In the genomic region with DNA sequence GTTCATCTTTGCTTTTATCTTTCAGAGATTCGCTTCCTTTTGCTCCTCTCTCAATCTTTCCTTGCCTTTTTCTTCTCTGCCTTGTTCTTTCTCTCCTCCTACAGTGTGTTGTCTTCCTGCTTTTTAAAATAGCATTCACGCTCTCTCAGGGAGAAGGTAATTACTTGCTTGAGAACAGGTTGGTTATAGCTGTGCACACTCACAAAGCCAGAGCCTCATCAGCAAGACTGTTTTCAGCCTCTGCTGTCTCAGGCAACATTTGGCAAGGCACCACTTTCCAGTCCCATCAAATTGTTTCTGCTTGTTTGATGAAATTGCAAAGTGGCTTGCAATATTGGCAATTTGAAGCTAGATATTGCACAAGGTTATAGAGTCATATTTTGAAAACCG, we compare ENCODE assay signal across 28 mouse cellular contexts.
DNase-seq lines count a peak whose midpoint lies in the region; ATAC-seq and TF ChIP-seq lines count a peak whose summit lies in the region.
"Had no signal": no experiment of that assay in that cellular context is flagged by ENCODE, and none has a peak within 500 bp of the region (broad histone marks: within the 10 kb centered on the region; RNA-seq: fewer than 3 reads in every experiment).

No protein-coding gene starts in this region.

- no peaks in the 10 kb centered on the region for H3K9me3 ChIP-seq in hindbrain, postnatal 0 days (ENCODE audit: low read length)
- H3K9me3 ChIP-seq in hindbrain, embryonic 13.5 days = no peaks in the 10 kb centered on the region
- H3K9me3 ChIP-seq in neural tube, embryonic 13.5 days = no peaks in the 10 kb centered on the region
- H3K9me3 ChIP-seq: embryonic facial prominence, embryonic 12.5 days; hindbrain, embryonic 12.5 days; limb, embryonic 13.5 days; lung, embryonic 15.5 days; megakaryocyte, embryonic 14.5 days had no signal

- H3K4me2 ChIP-seq in hindbrain, postnatal 0 days (ENCODE audit: low read depth, low read length) = no peak overlapping the region
- no peak overlapping the region for H3K4me2 ChIP-seq in hindbrain, embryonic 13.5 days
- no peak overlapping the region for H3K4me2 ChIP-seq in neural tube, embryonic 13.5 days
- H3K4me2 ChIP-seq: embryonic facial prominence, embryonic 12.5 days; heart, embryonic 11.5 days; hindbrain, embryonic 12.5 days; limb, embryonic 13.5 days; liver, embryonic 11.5 days; lung, embryonic 15.5 days had no signal

- H3K36me3 ChIP-seq in hindbrain, postnatal 0 days (ENCODE audit: insufficient read depth, low read length) = no peaks in the 10 kb centered on the region
- no peaks in the 10 kb centered on the region for H3K36me3 ChIP-seq in hindbrain, embryonic 13.5 days
- H3K36me3 ChIP-seq in neural tube, embryonic 13.5 days = no peaks in the 10 kb centered on the region
- H3K36me3 ChIP-seq: embryonic facial prominence, embryonic 12.5 days; hindbrain, embryonic 12.5 days; limb, embryonic 13.5 days; lung, embryonic 15.5 days had no signal

- TF ChIP-seq CTCF in hindbrain, postnatal 0 days (IDR thresholded peaks at IDR 0.05; ENCODE audit: low read depth) = no peak

- ATAC-seq in hindbrain, postnatal 0 days = no peak
- ATAC-seq in hindbrain, embryonic 13.5 days (ENCODE audit: low FRiP score) = no peak
- peak; percentile 53; the same call in 1 of the 2 replicates for ATAC-seq in neural tube, embryonic 13.5 days (ENCODE audit: low read depth)
- ATAC-seq in granulocyte monocyte progenitor cell, adult 5-6 weeks (replicated peaks; ENCODE audit: poor library complexity, severe bottlenecking) = no peak
- ATAC-seq: intestine, postnatal 0 days; Patski had no signal

- no peak overlapping the region for H3K9ac ChIP-seq in hindbrain, postnatal 0 days (replicated peaks; ENCODE audit: low read length)
- no peak overlapping the region for H3K9ac ChIP-seq in hindbrain, embryonic 13.5 days
- H3K9ac ChIP-seq in neural tube, embryonic 13.5 days = no peak overlapping the region
- H3K9ac ChIP-seq: embryonic facial prominence, embryonic 12.5 days; hindbrain, embryonic 12.5 days; limb, embryonic 13.5 days; lung, embryonic 15.5 days had no signal

- no peaks in the 10 kb centered on the region for H3K4me1 ChIP-seq in hindbrain, postnatal 0 days (ENCODE audit: insufficient read depth, low read length)
- H3K4me1 ChIP-seq in hindbrain, embryonic 13.5 days (replicated peaks) = 0 out of 2 replicates have a peak, but pooled peaks cover 2% of the 10 kb centered on the region
- no peaks in the 10 kb centered on the region for H3K4me1 ChIP-seq in neural tube, embryonic 13.5 days (replicated peaks)
- H3K4me1 ChIP-seq: embryonic facial prominence, embryonic 12.5 days; hindbrain, embryonic 12.5 days; limb, embryonic 13.5 days; lung, embryonic 15.5 days; megakaryocyte, embryonic 14.5 days had no signal

- no peaks in the 10 kb centered on the region for H3K27me3 ChIP-seq in hindbrain, postnatal 0 days (ENCODE audit: insufficient read depth, low read length)
- H3K27me3 ChIP-seq in hindbrain, embryonic 13.5 days = peaks cover 37% of the 10 kb centered on the region; the same call in 1 of the 2 replicates
- H3K27me3 ChIP-seq in neural tube, embryonic 13.5 days = peaks cover 70% of the 10 kb centered on the region
- H3K27me3 ChIP-seq: CH12.LX; megakaryocyte, embryonic 14.5 days had no signal

- 57% methylated on average over 3 of the region's 3 CpGs for WGBS in hindbrain, postnatal 0 days
- 69% methylated on average over 3 of the region's 3 CpGs for WGBS in hindbrain, embryonic 13.5 days
- WGBS in neural tube, embryonic 13.5 days = 57% methylated on average over 3 of the region's 3 CpGs

- peak; percentile 27 to 38 for DNase-seq in cerebellum, postnatal 10 days
- no peak for DNase-seq in cerebellum, adult 9-10 months
- DNase-seq in hindbrain, postnatal 0 days (ENCODE audit: low spot score) = peak; percentile 5
- no peak for DNase-seq in neural tube, embryonic 10.5 days (ENCODE audit: extremely low spot score, low spot score)
- DNase-seq: adrenal gland, postnatal 10 days; cerebellum, adult 18-20 months; embryo, embryonic 11 days; gastrocnemius, postnatal 25 days; heart, adult 18-20 months; heart, postnatal 36 days; kidney, postnatal 14 days; lung, postnatal 4 days; right cerebral cortex, adult 18-20 months; spleen, adult 18-20 months; thymus, postnatal 14 days had no signal

- H3K4me3 ChIP-seq in hindbrain, postnatal 0 days (ENCODE audit: low read length) = no peak overlapping the region
- no peak overlapping the region for H3K4me3 ChIP-seq in hindbrain, embryonic 13.5 days
- H3K4me3 ChIP-seq in neural tube, embryonic 13.5 days = no peak overlapping the region
- H3K4me3 ChIP-seq: embryonic facial prominence, embryonic 12.5 days; hindbrain, embryonic 12.5 days; limb, embryonic 13.5 days; lung, embryonic 15.5 days; megakaryocyte, embryonic 14.5 days had no signal

- no peak overlapping the region for H3K27ac ChIP-seq in hindbrain, postnatal 0 days
- no peak overlapping the region for H3K27ac ChIP-seq in hindbrain, embryonic 13.5 days
- H3K27ac ChIP-seq in neural tube, embryonic 13.5 days (replicated peaks) = no peak overlapping the region; the same call in 1 of the 2 replicates
- H3K27ac ChIP-seq: embryonic facial prominence, embryonic 12.5 days; hindbrain, embryonic 12.5 days; limb, embryonic 13.5 days; lung, embryonic 15.5 days had no signal

Comparison
In these comparisons a context has a peak if more than half of its experiments do, and no peak if none do; other contexts are left out.
1. DNase-seq: peak in cerebellum, postnatal 10 days (2 of 2) and hindbrain, postnatal 0 days (single experiment); none in cerebellum, adult 9-10 months (single experiment) and neural tube, embryonic 10.5 days (single experiment).